Mouse (Mus musculus): ENCODE measurements around the gene Ctbp1.

DNA sequence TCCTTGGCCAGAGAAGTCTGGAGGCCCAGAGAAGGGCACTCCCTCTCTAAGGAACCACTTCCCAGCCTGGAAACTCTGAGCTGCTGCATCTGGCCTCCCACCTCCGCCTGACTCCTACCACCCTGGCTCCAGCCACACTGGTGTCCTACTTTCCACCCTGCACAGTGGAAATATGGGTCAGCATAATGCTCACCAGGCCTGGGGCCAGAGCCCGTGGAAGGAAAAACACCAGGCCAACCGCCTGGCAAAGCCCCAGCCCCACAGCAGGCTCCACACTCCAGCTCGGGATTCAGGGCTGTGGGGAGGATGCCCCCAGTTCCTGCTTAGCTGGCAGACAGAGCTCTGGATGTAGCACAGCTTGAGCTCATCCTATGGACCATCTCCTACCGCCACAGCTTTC is 46.4 kb downstream of the Ctbp1 start:
- TF ChIP-seq POLR2A (IDR thresholded peaks at IDR 0.05; ENCODE audit: borderline replicate concordance, extremely low read depth, low read depth, low read length) (no peak), CTCF (IDR thresholded peaks at IDR 0.05; ENCODE audit: insufficient read depth, low read length) (no peak)
